Mouse (Mus musculus) heart, embryonic 11.5 days (tissue): Measurements from ENCODE around the gene Zfp667. TPM values are rescaled to one million over a fixed set of nuclear protein-coding genes. Genes with fewer than 3 reads are reported as not detected.
A peak's percentile ranks its signal among the peaks of the same experiment; 100 is the strongest.
"Not testable (repeated sequence)": the region's sequence is repeated elsewhere in the genome, so short reads cannot be mapped to it uniquely, and the experiment has no call there.

Experiments used
- ATAC-seq: fragments of 200-750 bp; cut with Nextera tagmentation; replicated peaks from 2 replicates; pipeline ENCODE4 v1.8.0; 2017; ENCODE audit warnings: moderate library complexity; ENCODE audit not compliant: insufficient number of reproducible peaks, low FRiP score, low TSS enrichment
- H3K27ac ChIP-seq: fragments of 300-500 bp; sonication (generic); 2 replicates; pipeline ENCODE4 v1.5.1; 2014; ENCODE audit warnings: mild to moderate bottlenecking, low read depth, low read length
- H3K27me3 ChIP-seq: fragments of 300-500 bp; sonication (generic); 2 replicates; pipeline ENCODE4 v1.6.1; 2014; ENCODE audit warnings: mild to moderate bottlenecking, low read length, mixed read lengths; ENCODE audit not compliant: control insufficient read depth, insufficient read depth
- H3K36me3 ChIP-seq: fragments of 300-500 bp; sonication (generic); 2 replicates; pipeline ENCODE4 v1.6.1; 2014; ENCODE audit warnings: mild to moderate bottlenecking, low read length, moderate library complexity, mixed read lengths; ENCODE audit not compliant: control insufficient read depth, insufficient read depth
- H3K4me1 ChIP-seq: fragments of 300-500 bp; sonication (generic); 2 replicates; pipeline ENCODE4 v1.6.1; 2014; ENCODE audit warnings: low read length; ENCODE audit not compliant: control insufficient read depth, insufficient read depth
- H3K4me2 ChIP-seq: fragments of 300-500 bp; sonication (generic); 2 replicates; pipeline ENCODE4 v1.6.1; 2014; ENCODE audit warnings: mild to moderate bottlenecking, moderate library complexity
- H3K4me3 ChIP-seq: fragments of 300-500 bp; sonication (generic); 2 replicates; pipeline ENCODE4 v1.5.1; 2014; ENCODE audit warnings: low read depth, low read length
- H3K9ac ChIP-seq: fragments of 300-500 bp; sonication (generic); 2 replicates; pipeline ENCODE4 v1.6.1; 2014; ENCODE audit warnings: mild to moderate bottlenecking, low read depth, low read length, moderate library complexity
- H3K9me3 ChIP-seq: fragments of 300-500 bp; sonication (generic); replicated peaks from 2 replicates; pipeline ENCODE4 v1.6.1; 2016; ENCODE audit warnings: low read length; ENCODE audit not compliant: control insufficient read depth
- WGBS: fragments of 180-500 bp; shearing (Covaris S2); extraction: QIAGEN DNeasy Blood & Tissue Kit; methylation state at CpG from one replicate; pipeline ENCODE4 v1.1.7; 2014; ENCODE audit not compliant: insufficient replicate concordance; 5-methylcytosine and 5-hydroxymethylcytosine counted together
- polyA plus RNA-seq: library from polyadenylated mRNA; unstranded; fragments of >200 nt; fragmentation: Nextera tagmentation; extraction: Ambion mirVana; gene quantifications from 2 replicates; pipeline ENCODE4 v1.2.1, GENCODE M21; 2014

Gene Zfp667
- polyA plus RNA-seq, 1 experiment from 2014 or later: 6.3 TPM

DNA sequence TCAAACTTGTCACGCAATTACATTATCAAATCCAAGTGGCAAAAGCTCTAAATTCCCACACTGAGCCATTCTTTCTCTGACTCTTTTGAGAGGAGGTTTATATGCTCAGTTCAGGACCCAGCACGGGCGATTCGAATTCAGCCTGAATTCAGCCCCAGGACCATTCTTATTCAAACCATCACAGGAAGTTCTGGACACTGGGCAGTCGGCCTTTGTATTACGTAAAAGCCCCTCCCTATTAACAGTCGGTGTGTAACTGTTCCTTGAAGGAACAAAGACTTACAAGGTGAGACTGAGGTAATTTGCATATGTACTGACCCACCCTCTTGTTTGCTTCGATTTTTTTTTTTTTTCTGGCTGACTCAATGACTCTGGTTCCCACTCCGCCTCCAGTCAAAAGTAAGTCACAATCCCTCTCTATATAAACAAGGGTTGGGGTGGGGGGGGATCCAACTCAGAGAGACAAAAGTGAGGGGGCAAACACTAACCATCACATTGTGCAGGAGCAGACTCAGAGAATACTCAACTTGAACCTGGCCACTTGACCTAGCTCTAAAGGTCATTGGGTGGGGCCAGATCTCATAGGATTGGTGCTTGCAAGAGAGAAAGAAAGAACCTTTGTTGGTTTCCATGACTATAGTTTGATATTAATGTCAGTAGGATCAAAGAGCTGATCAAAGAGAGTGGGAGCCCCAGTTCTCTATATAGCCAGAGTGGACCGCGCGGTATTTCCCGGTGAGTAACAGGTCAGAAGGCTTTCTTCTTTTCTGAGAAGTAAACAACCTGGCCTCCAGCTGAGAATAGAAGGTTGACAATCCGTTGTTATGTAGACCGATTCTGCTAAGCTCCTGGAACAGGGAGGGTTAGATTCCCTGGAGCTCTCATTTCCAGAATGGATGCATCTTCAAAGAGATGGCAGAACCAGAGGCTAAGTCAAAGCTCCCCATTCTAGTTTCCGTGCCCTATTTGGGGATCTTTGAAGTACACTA, 27.9 kb upstream of the Zfp667 start:
- H3K4me2 ChIP-seq: no peak overlapping the region
- H3K9me3 ChIP-seq: 0 out of 2 replicates have a peak, but pooled peaks cover 2% of the 10 kb centered on the region
- H3K9ac ChIP-seq: no peak overlapping the region
- no peak overlapping the region for H3K4me3 ChIP-seq
- no peaks in the 10 kb centered on the region for H3K27me3 ChIP-seq
- H3K4me1 ChIP-seq: no peaks in the 10 kb centered on the region
- ATAC-seq: no peak
- no peaks in the 10 kb centered on the region for H3K36me3 ChIP-seq
- H3K27ac ChIP-seq: no peak overlapping the region
- 42% methylated on average over 16 of the region's 16 CpGs for WGBS

DNA sequence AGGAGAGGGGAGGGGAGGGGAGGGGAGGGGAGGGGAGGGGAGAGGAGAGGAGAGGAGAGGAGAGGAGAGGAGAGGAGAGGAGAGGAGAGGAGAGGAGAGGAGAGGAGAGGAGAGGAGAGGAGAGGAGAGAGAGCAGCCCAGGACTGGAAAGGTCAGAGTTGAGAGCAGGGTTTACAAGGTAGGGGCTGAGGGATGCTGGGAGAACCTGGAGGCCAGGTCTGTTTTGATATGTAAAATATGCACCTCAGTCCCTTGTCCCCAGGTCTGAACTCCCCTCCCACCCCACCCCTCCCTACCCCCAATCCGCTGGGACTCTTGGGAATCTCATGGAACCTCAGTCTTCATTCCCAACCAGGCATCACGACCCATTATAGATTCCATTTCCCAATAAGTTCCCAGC, 26.4 kb upstream of the Zfp667 start:
- H3K9me3 ChIP-seq, H3K27ac ChIP-seq, H3K4me2 ChIP-seq, H3K4me1 ChIP-seq, ATAC-seq, H3K9ac ChIP-seq, H3K27me3 ChIP-seq, H3K4me3 ChIP-seq, H3K36me3 ChIP-seq: not testable (repeated sequence)
- 41% methylated on average over 2 of the region's 2 CpGs for WGBS

DNA sequence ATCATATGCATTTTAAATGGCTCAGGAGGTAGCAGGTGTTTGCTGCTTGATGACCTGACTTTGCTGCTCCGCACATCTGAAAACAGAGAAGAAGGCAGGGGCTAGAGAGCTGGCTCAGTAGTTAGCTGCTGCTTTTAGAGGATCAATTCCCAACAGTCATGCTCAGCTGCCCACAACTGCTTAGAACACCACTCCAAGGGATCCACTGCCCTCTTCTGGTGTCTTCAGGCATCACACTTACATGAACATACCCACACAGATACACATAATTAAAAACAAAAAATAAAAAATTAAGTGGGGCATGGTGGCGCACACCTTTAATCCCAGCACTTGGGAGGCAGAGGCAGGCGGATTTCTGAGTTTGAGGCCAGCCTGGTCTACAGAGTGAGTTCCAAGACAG, 24.3 kb upstream of the Zfp667 start:
- no peak for ATAC-seq
- Histone ChIP-seq H3K4me3 (no peak overlapping the region), H3K9ac (no peak overlapping the region), H3K27me3 (no peaks in the 10 kb centered on the region), H3K9me3 (no peaks in the 10 kb centered on the region), H3K4me2 (no peak overlapping the region), H3K27ac (no peak overlapping the region), H3K4me1 (no peaks in the 10 kb centered on the region), H3K36me3 (no peaks in the 10 kb centered on the region)
- WGBS: 78% methylated on average over 3 of the region's 3 CpGs

DNA sequence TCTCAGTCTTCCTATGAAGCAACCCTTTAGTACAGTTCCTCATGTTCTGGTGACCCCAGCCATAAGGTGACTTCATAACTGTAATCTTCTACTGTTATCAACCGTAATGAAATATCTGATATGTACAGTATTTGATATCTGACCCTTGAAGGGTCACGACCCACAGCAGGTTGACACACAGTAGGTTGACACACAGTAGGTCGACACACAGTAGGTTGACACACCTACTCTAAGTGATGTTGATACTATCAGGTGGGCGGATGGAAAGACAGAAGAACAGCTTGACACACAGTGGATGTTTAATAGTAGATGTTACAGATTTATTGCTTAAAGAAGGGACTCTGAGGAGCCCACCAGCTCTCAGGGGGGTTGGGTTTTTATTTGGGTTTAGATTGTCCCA, 23.4 kb upstream of the Zfp667 start:
- 74% methylated on average over 4 of the region's 4 CpGs for WGBS
- Histone ChIP-seq H3K9me3 (no peaks in the 10 kb centered on the region), H3K36me3 (no peaks in the 10 kb centered on the region), H3K9ac (no peak overlapping the region), H3K4me2 (no peak overlapping the region), H3K4me3 (no peak overlapping the region), H3K27ac (no peak overlapping the region), H3K27me3 (no peaks in the 10 kb centered on the region), H3K4me1 (no peaks in the 10 kb centered on the region)
- ATAC-seq: no peak

DNA sequence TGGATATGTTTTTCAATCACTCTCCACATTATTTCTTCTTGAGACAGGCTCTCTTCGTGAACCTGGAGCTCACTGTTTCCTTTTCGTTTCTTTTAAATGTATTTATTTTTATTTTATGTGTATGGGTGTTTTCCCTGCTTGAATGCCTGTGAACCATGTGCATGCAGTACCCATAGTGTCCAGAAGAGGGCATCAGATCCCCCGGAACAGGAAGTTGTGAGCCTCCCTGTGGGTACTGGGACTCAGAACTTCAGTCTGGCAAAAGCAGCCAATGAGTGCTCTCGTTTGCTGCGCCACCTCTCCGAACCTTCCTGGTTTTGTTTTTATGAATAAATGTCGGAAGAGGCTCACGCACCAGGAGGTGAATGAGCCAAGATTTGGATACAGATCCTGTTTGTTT, 20.7 kb upstream of the Zfp667 start:
- Histone ChIP-seq H3K4me1 (no peaks in the 10 kb centered on the region), H3K4me2 (no peak overlapping the region), H3K9ac (no peak overlapping the region), H3K4me3 (no peak overlapping the region), H3K9me3 (no peaks in the 10 kb centered on the region), H3K27me3 (no peaks in the 10 kb centered on the region), H3K36me3 (no peaks in the 10 kb centered on the region), H3K27ac (no peak overlapping the region)
- no peak for ATAC-seq
- 58% methylated on average over 8 of the region's 8 CpGs for WGBS

DNA sequence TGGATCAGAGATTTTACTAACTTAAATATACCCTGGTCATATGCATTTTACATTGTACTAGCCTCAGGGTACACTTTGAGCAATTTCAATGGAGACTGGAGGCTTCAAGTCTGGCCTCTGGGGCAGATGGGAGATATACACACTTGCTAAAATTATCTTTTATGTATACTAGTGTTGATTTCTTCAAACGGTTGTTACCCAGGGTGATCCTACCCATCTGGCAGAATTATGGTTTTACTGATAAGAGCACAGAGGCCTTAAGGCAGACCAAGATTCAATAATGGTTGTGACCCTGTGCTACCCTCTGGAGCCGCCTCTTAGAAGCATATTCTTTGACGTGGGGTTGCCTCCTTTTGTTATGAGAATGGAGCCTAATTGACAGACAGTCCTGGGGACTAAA, 8.5 kb upstream of the Zfp667 start:
- Histone ChIP-seq H3K4me3 (no peak overlapping the region), H3K4me2 (no peak overlapping the region), H3K4me1 (no peaks in the 10 kb centered on the region), H3K9me3 (no peaks in the 10 kb centered on the region), H3K27me3 (no peaks in the 10 kb centered on the region), H3K9ac (no peak overlapping the region), H3K27ac (no peak overlapping the region), H3K36me3 (no peaks in the 10 kb centered on the region)
- ATAC-seq: no peak
- 47% methylated on average over 3 of the region's 3 CpGs for WGBS

DNA sequence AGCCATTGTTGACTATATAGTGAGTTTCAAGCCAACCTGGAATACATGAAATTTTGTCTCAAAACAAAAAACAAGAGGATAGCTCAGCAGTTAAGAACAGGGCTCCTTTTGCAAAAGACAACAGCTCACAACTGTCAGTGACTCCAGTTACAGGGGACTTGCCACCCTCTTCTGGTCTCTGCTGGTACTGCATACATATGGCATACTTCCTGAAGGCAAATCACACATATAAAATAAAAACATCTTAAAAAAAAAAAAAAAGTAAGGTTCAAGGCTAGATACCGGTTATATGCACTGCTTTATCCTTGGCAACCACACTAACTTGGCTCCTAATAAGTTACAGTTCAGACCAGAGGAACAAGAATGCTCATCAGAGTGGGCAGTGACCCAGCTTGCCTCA, 3.6 kb upstream of the Zfp667 start:
- ATAC-seq: no peak
- peak overlapping the region; percentile 61 for H3K4me2 ChIP-seq
- H3K9me3 ChIP-seq: no peaks in the 10 kb centered on the region
- no peak overlapping the region for H3K27ac ChIP-seq
- H3K9ac ChIP-seq: no peak overlapping the region
- peaks cover 8% of the 10 kb centered on the region for H3K4me1 ChIP-seq
- 0% methylated on average over 1 of the region's 1 CpGs for WGBS
- H3K27me3 ChIP-seq: no peaks in the 10 kb centered on the region
- no peaks in the 10 kb centered on the region for H3K36me3 ChIP-seq
- peak overlapping the region; percentile 56 for H3K4me3 ChIP-seq

DNA sequence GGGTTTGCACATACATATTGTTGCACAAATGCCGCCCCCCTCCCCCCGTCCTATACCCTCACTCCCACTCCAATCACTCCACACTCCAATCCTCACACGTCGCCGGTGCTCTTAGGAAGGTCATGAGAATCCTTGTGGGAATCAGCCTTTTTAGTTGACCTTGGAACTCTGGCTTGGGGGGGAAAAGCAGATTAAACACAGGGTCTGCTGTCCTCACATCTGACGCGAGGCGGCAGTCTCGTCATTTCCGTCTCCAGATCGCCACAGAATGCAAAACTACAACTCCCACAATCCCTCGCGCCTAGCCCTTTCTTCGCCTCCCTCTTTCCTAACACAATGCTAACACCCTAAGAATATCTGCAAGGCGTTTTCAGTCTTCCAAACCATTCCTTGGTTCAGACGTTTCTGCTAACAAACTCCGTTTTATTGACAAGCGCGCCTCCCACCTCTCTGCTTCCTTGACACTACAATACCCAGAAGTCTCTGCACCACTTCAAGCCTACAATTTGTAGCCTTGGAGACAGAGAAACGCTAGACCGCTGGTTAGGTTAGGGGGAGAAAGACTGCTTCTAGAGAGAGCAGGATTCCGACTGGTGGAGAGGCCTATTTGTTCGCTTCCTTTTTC, 2.8 kb upstream of the Zfp667 start:
- Histone ChIP-seq H3K9me3 (no peaks in the 10 kb centered on the region), H3K4me1 (peaks cover 8% of the 10 kb centered on the region), H3K9ac (peak overlapping the region; percentile 79), H3K36me3 (no peaks in the 10 kb centered on the region), H3K27me3 (no peaks in the 10 kb centered on the region), H3K4me3 (peak overlapping the region; percentile 56), H3K4me2 (peak overlapping the region; percentile 61), H3K27ac (peak overlapping the region; percentile 84)
- peak; percentile 44; the same call in 1 of the 2 replicates for ATAC-seq
- under 1% methylated on average over 23 of the region's 23 CpGs for WGBS
